Mouse (Mus musculus): ENCODE results near the gene 1190002N15Rik.

1190002N15Rik gene

GRCm38 (mm10) chr9:94537970-94538822, at the start of gene 1190002N15Rik:
1190002N15Rik (minus strand) TSS chr9:94538081.
- peak; percentile 91 for DNase-seq (ENCODE audit: low spot score)

GRCm38 (mm10) chr9:94582309-94582708, 44.4 kb upstream of the 1190002N15Rik start:
- no peak for DNase-seq (ENCODE audit: low spot score)

- no peak for DNase-seq (ENCODE audit: low spot score)
Measured at GRCm38 (mm10) chr9:94581661-94582060, 43.8 kb upstream of the 1190002N15Rik start.

- DNase-seq (ENCODE audit: low spot score) = no peak
Measured at GRCm38 (mm10) chr9:94580071-94580737, 42.3 kb upstream of the 1190002N15Rik start.

GRCm38 (mm10) chr9:94571802-94572201, 33.9 kb upstream of the 1190002N15Rik start:
- DNase-seq (ENCODE audit: low spot score) = no peak

GRCm38 (mm10) chr9:94568386-94568785, 30.5 kb upstream of the 1190002N15Rik start:
- no peak for DNase-seq (ENCODE audit: low spot score)

GRCm38 (mm10) chr9:94567722-94568314, 29.9 kb upstream of the 1190002N15Rik start:
- DNase-seq (ENCODE audit: low spot score) = no peak

GRCm38 (mm10) chr9:94556776-94557514, 19.1 kb upstream of the 1190002N15Rik start:
- DNase-seq (ENCODE audit: low spot score) = no peak

GRCm38 (mm10) chr9:94556249-94556648, 18.4 kb upstream of the 1190002N15Rik start:
- DNase-seq (ENCODE audit: low spot score) = no peak

GRCm38 (mm10) chr9:94550493-94551095, 12.7 kb upstream of the 1190002N15Rik start:
- no peak for DNase-seq (ENCODE audit: low spot score)

- no peak for DNase-seq (ENCODE audit: low spot score)
Measured at GRCm38 (mm10) chr9:94543881-94544280, 6.0 kb upstream of the 1190002N15Rik start.

GRCm38 (mm10) chr9:94540343-94541095, 2.6 kb upstream of the 1190002N15Rik start:
- no peak for DNase-seq (ENCODE audit: low spot score)

GRCm38 (mm10) chr9:94539346-94539865, 1.5 kb upstream of the 1190002N15Rik start:
- no peak for DNase-seq (ENCODE audit: low spot score)

- DNase-seq (ENCODE audit: low spot score) = no peak
Measured at GRCm38 (mm10) chr9:94538823-94539143, 902 bp upstream of the 1190002N15Rik start.

GRCm38 (mm10) chr9:94537051-94537917, 597 bp downstream of the 1190002N15Rik start:
- peak; percentile 50 for DNase-seq (ENCODE audit: low spot score)

GRCm38 (mm10) chr9:94536261-94536905, 1.5 kb downstream of the 1190002N15Rik start:
- DNase-seq (ENCODE audit: low spot score) = no peak

- DNase-seq (ENCODE audit: low spot score) = no peak
Measured at GRCm38 (mm10) chr9:94534795-94535194, 3.1 kb downstream of the 1190002N15Rik start.

GRCm38 (mm10) chr9:94534226-94534625, 3.7 kb downstream of the 1190002N15Rik start:
- DNase-seq (ENCODE audit: low spot score) = no peak

GRCm38 (mm10) chr9:94533641-94534040, 4.2 kb downstream of the 1190002N15Rik start:
- no peak for DNase-seq (ENCODE audit: low spot score)

Measured in left cerebral cortex, adult 11 months (tissue).